Mouse (Mus musculus): Measurements from ENCODE around the gene Sdr42e1. TPM values are rescaled to one million over a fixed set of nuclear protein-coding genes. Genes with fewer than 3 reads are reported as not detected.

Gene Sdr42e1
- total and polyA plus RNA-seq, 3 experiments: 2.3 to 4.1 (median 3.1) TPM

DNA sequence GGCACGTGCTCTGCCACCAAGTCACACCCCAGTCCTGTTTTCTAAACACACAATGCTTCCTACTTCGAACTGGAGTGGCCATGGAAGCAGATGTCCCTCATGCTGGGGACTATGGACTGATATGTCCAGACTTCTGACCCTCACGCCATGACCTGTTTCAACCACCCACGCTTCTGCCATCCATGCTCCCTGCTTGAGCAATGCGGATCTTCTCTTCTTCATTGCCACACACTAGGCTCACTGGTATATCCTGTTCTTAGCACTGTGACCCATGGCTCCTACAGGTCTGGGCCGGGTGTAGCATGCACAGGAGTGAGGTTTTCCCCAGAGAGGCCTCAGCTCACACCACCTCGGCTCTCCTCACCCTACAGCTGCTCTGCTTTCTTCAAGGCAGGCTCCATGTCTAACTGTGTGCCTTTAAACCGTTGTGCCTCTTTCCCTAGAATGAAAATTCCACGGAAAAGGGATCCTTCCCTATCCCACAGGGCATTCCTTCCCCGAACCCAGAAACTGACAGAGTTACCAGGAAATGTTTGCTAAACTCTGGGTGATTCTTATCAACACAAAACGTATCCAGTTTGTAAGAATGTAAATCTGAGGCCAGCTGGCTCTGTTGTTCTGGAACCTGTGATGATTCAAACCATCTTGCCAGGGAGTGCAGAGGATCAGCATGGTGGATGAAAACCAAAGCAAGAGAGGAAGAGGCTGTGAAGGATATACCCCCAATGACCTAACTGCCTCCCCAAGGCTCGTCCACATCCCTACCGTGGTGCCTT, 6.0 kb downstream of the Sdr42e1 start:
- DNase-seq (ENCODE audit: extremely low read depth): no peak
- Histone ChIP-seq H3K9ac (ENCODE audit: insufficient read depth, low read depth) (no peak overlapping the region), H3K27ac (ENCODE audit: insufficient read depth, low read depth) (no peak overlapping the region), H3K79me2 (replicated peaks; ENCODE audit: control insufficient read depth, extremely low read depth, insufficient read depth, poor library complexity, severe bottlenecking) (no peaks in the 10 kb centered on the region), H3K27me3 (replicated peaks) (no peaks in the 10 kb centered on the region), H3K4me3 (replicated peaks in 1 of 3; ENCODE audit: low read depth in 2 of 3, low read length in 2 of 3, poor library complexity in 1 of 3) (no peak overlapping the region), H3K4me1 (ENCODE audit: control insufficient read depth in 1 of 2, insufficient read depth in 2 of 2) (peaks cover 4% of the 10 kb centered on the region in 2 experiments; a peak in 3 of 4 replicates), H3K9me3 (replicated peaks; ENCODE audit: low read length) (no peaks in the 10 kb centered on the region), H3K4me2 (ENCODE audit: insufficient read depth, low read depth, poor library complexity, severe bottlenecking) (no peak overlapping the region), H3K36me3 (replicated peaks in 1 of 2; ENCODE audit: control insufficient read depth in 1 of 2, insufficient read depth in 1 of 2, low read length in 1 of 2) (peaks cover 2 to 16% of the 10 kb centered on the region in 2 experiments)
- in situ Hi-C loops (cut with MboI; ENCODE audit: low pct_ligation_motif_present, low pct_unique_long_range_greater_than_20kb, low sequenced_read_pairs): no loop called here
- dilution Hi-C loops (cut with MboI; ENCODE audit: extremely low pct_ligation_motif_present, extremely low pct_unique_long_range_greater_than_20kb, low sequenced_read_pairs): no loop called here
- TF ChIP-seq GABPA (IDR thresholded peaks at IDR 0.05; ENCODE audit: insufficient replicate concordance, low read depth, low read length) (no peak), RAD21 (IDR thresholded peaks at IDR 0.05; ENCODE audit: low read depth, low read length) (no peak), SMC3 (IDR thresholded peaks at IDR 0.05; ENCODE audit: low read depth, low read length) (no peak), MYC (IDR thresholded peaks at IDR 0.05; ENCODE audit: low read depth, low read length) (no peak), POLR2AphosphoS2 (IDR thresholded peaks at IDR 0.05; ENCODE audit: low read depth, low read length) (no peak), ZC3H11A (IDR thresholded peaks at IDR 0.05; ENCODE audit: low read depth, low read length) (no peak), ELF1 (IDR thresholded peaks at IDR 0.05; ENCODE audit: low read depth, low read length) (no peak), ETS1 (conservative IDR thresholded peaks at IDR 0.05; ENCODE audit: low read depth, low read length) (no peak), NELFE (IDR thresholded peaks at IDR 0.05; ENCODE audit: low read depth, low read length) (no peak), BHLHE40 (IDR thresholded peaks at IDR 0.05; ENCODE audit: low read depth, low read length) (no peak), E2F4 (IDR thresholded peaks at IDR 0.05; ENCODE audit: insufficient replicate concordance, low read depth, low read length) (no peak), SIN3A (IDR thresholded peaks at IDR 0.05; ENCODE audit: low read length) (no peak)

GRCm38 (mm10) chr8:117660358-117661031, 13.0 kb downstream of the Sdr42e1 start:
- Histone ChIP-seq H3K4me1 (ENCODE audit: control insufficient read depth in 1 of 2, insufficient read depth in 2 of 2) (no peaks in the 10 kb centered on the region), H3K4me3 (replicated peaks in 1 of 3; ENCODE audit: low read depth in 2 of 3, low read length in 2 of 3, poor library complexity in 1 of 3) (no peak overlapping the region), H3K79me2 (replicated peaks; ENCODE audit: control insufficient read depth, extremely low read depth, insufficient read depth, poor library complexity, severe bottlenecking) (no peaks in the 10 kb centered on the region), H3K9ac (ENCODE audit: insufficient read depth, low read depth) (no peak overlapping the region), H3K9me3 (replicated peaks; ENCODE audit: low read length) (no peaks in the 10 kb centered on the region), H3K27me3 (replicated peaks) (no peaks in the 10 kb centered on the region), H3K36me3 (replicated peaks in 1 of 2; ENCODE audit: control insufficient read depth in 1 of 2, insufficient read depth in 1 of 2, low read length in 1 of 2) (peaks cover 2 to 20% of the 10 kb centered on the region in 2 experiments), H3K4me2 (ENCODE audit: insufficient read depth, low read depth, poor library complexity, severe bottlenecking) (no peak overlapping the region), H3K27ac (ENCODE audit: insufficient read depth, low read depth) (no peak overlapping the region)
- dilution Hi-C loops (cut with MboI; ENCODE audit: extremely low pct_ligation_motif_present, extremely low pct_unique_long_range_greater_than_20kb, low sequenced_read_pairs) (no loop called here), in situ Hi-C loops (cut with MboI; ENCODE audit: low pct_ligation_motif_present, low pct_unique_long_range_greater_than_20kb, low sequenced_read_pairs) (no loop called here)
- TF ChIP-seq NELFE (IDR thresholded peaks at IDR 0.05; ENCODE audit: low read depth, low read length) (no peak), PAX5 (IDR thresholded peaks at IDR 0.05; ENCODE audit: low read length) (no peak), ZNF384 (IDR thresholded peaks at IDR 0.05; ENCODE audit: low read depth, low read length) (no peak), JUND (conservative IDR thresholded peaks at IDR 0.05; ENCODE audit: low read depth, low read length) (no peak), TCF12 (IDR thresholded peaks at IDR 0.05; ENCODE audit: low read depth, low read length) (no peak), SMC3 (IDR thresholded peaks at IDR 0.05; ENCODE audit: low read depth, low read length) (no peak), TBP (conservative IDR thresholded peaks at IDR 0.05; ENCODE audit: low read depth, low read length) (no peak)
- no peak for DNase-seq (ENCODE audit: extremely low read depth)

Data from CH12.LX (cell line).